Mouse (Mus musculus): Measurements from ENCODE around the gene Macf1.

Macf1 gene

GRCm38 (mm10) chr4:123598519-123599228, 85.5 kb downstream of the Macf1 start:
- no peak for DNase-seq (ENCODE audit: low read depth, low spot score)

GRCm38 (mm10) chr4:123594381-123594806, 89.8 kb downstream of the Macf1 start:
- DNase-seq (ENCODE audit: low read depth, low spot score) = no peak

- DNase-seq (ENCODE audit: low read depth, low spot score) = no peak
Measured at GRCm38 (mm10) chr4:123593664-123594063, 90.5 kb downstream of the Macf1 start.

- DNase-seq (ENCODE audit: low read depth, low spot score) = no peak
Measured at GRCm38 (mm10) chr4:123592046-123592445, 92.1 kb downstream of the Macf1 start.

GRCm38 (mm10) chr4:123591026-123591635, 93.0 kb downstream of the Macf1 start:
- no peak for DNase-seq (ENCODE audit: low read depth, low spot score)

GRCm38 (mm10) chr4:123589496-123589895, 94.7 kb downstream of the Macf1 start:
- DNase-seq (ENCODE audit: low read depth, low spot score) = no peak

GRCm38 (mm10) chr4:123588353-123589301, 95.5 kb downstream of the Macf1 start:
- DNase-seq (ENCODE audit: low read depth, low spot score) = peak; percentile 41

- no peak for DNase-seq (ENCODE audit: low read depth, low spot score)
Measured at GRCm38 (mm10) chr4:123587616-123588015, 96.5 kb downstream of the Macf1 start.

GRCm38 (mm10) chr4:123584720-123585093, 99.5 kb downstream of the Macf1 start:
- no peak for DNase-seq (ENCODE audit: low read depth, low spot score)

GRCm38 (mm10) chr4:123584084-123584719, 100.0 kb downstream of the Macf1 start:
- peak; percentile 80 for DNase-seq (ENCODE audit: low read depth, low spot score)

GRCm38 (mm10) chr4:123577469-123578088, 106.6 kb downstream of the Macf1 start:
- peak; percentile 71 for DNase-seq (ENCODE audit: low read depth, low spot score)

GRCm38 (mm10) chr4:123572434-123573336, 111.5 kb downstream of the Macf1 start:
- peak; percentile 58 for DNase-seq (ENCODE audit: low read depth, low spot score)

GRCm38 (mm10) chr4:123571869-123572268, 112.3 kb downstream of the Macf1 start:
- DNase-seq (ENCODE audit: low read depth, low spot score) = peak; percentile 74

GRCm38 (mm10) chr4:123565291-123565861, 118.8 kb downstream of the Macf1 start:
- no peak for DNase-seq (ENCODE audit: low read depth, low spot score)

GRCm38 (mm10) chr4:123564051-123564791, 119.9 kb downstream of the Macf1 start:
- DNase-seq (ENCODE audit: low read depth, low spot score) = peak; percentile 82

- DNase-seq (ENCODE audit: low read depth, low spot score) = no peak
Measured at GRCm38 (mm10) chr4:123562177-123562815, 121.9 kb downstream of the Macf1 start.

GRCm38 (mm10) chr4:123560896-123561295, 123.3 kb downstream of the Macf1 start:
- DNase-seq (ENCODE audit: low read depth, low spot score) = no peak

GRCm38 (mm10) chr4:123558496-123558895, 125.7 kb downstream of the Macf1 start:
- no peak for DNase-seq (ENCODE audit: low read depth, low spot score)

GRCm38 (mm10) chr4:123555251-123555650, 128.9 kb downstream of the Macf1 start:
- DNase-seq (ENCODE audit: low read depth, low spot score) = no peak
